Mouse (Mus musculus): ENCODE results near the gene Bcl2. TPM values are rescaled to one million over a fixed set of nuclear protein-coding genes. Genes with fewer than 3 reads are reported as not detected.

Bcl2 gene
- polyA plus RNA-seq, 1 experiment from 2014 or later: 8.3 TPM

GRCm38 (mm10) chr1:106627241-106627640 lies 86.8 kb downstream of the Bcl2 start:
- H3K4me3 ChIP-seq: no peak overlapping the region
- no peak for DNase-seq (ENCODE audit: low spot score)
- peaks cover 29% of the 10 kb centered on the region for H3K4me1 ChIP-seq (replicated peaks)
- H3K9me3 ChIP-seq: no peaks in the 10 kb centered on the region
- H3K36me3 ChIP-seq: no peaks in the 10 kb centered on the region
- H3K27ac ChIP-seq: no peak overlapping the region
- no peaks in the 10 kb centered on the region for H3K27me3 ChIP-seq (ENCODE audit: insufficient read depth, poor library complexity, severe bottlenecking)
- 70% methylated on average over 5 of the region's 5 CpGs for WGBS

DNA sequence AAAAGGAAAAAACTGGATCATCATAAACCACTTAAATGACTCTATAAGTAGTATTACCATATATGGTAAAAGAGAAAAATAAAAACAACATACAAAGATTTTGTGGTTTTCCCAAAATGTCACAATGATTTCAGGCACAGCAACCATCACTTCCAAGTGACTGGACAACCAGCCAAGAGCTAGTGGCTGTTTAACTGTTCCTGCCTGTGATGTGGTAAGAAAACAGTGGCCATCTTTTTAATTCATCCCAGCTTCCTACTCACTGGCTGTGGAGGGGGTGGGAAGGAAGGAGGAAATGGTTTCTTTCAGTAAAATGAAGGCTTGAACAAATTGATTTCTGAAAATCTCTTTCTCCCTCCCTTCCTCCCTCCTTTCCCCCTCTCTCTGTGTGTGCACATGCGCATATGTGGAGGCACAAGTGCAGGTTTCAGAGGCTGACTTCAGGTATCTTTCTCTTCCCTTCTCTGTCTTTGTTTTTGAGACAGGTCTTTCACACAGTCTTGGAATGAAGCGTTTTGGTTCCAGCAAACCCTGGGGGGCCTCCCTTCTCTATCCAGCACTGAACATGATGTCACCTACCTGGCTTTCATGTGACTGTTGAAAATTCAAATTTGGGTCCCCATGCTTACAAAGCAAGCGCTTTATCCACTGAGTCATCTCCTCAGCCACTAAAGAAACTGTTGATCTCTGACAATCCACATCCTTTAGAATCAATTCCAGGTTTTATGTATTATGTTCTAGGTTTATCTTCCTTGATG lies 93.7 kb downstream of the Bcl2 start:
- H3K4me1 ChIP-seq (replicated peaks): no peaks in the 10 kb centered on the region
- H3K4me3 ChIP-seq: no peak overlapping the region
- H3K27ac ChIP-seq: no peak overlapping the region
- H3K9me3 ChIP-seq: no peaks in the 10 kb centered on the region
- no peaks in the 10 kb centered on the region for H3K27me3 ChIP-seq (ENCODE audit: insufficient read depth, poor library complexity, severe bottlenecking)
- no peak for DNase-seq (ENCODE audit: low spot score)
- 80% methylated on average over 3 of the region's 3 CpGs for WGBS
- H3K36me3 ChIP-seq: no peaks in the 10 kb centered on the region

DNA sequence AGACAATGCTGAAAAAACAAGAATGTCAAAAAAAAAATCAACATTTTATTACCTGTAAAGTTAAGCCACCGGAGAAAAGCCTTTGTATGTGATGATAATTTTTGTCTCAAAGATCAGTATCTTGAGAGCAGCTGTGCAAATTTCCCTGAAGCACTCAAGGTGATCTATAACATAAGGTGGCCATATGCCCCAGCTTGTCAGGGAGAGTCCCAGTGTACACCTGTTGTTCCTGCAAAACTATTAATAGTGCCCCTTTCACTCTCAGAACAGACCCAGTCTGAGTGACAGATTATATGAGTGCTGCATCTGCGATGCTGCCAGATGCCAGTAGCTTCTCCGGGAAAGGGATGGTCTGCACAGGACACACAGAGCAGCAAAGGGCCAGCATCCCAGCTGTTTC lies 95.3 kb downstream of the Bcl2 start:
- no peaks in the 10 kb centered on the region for H3K36me3 ChIP-seq

GRCm38 (mm10) chr1:106616955-106617354 lies 97.1 kb downstream of the Bcl2 start:
- Histone ChIP-seq H3K4me3 (no peak overlapping the region), H3K27me3 (ENCODE audit: insufficient read depth, poor library complexity, severe bottlenecking) (no peaks in the 10 kb centered on the region), H3K36me3 (no peaks in the 10 kb centered on the region), H3K27ac (no peak overlapping the region), H3K4me1 (replicated peaks) (no peaks in the 10 kb centered on the region), H3K9me3 (no peaks in the 10 kb centered on the region)
- no peak for DNase-seq (ENCODE audit: low spot score)
- 85% methylated on average over 5 of the region's 5 CpGs for WGBS

More for the DNA sequence above, 95.3 kb downstream of the Bcl2 start:
- no peaks in the 10 kb centered on the region for H3K9me3 ChIP-seq
- DNase-seq (ENCODE audit: low spot score): no peak
- WGBS: 88% methylated on average over 3 of the region's 3 CpGs
- no peaks in the 10 kb centered on the region for H3K27me3 ChIP-seq (ENCODE audit: insufficient read depth, poor library complexity, severe bottlenecking)
- no peaks in the 10 kb centered on the region for H3K4me1 ChIP-seq (replicated peaks)
- H3K27ac ChIP-seq: no peak overlapping the region
- H3K4me3 ChIP-seq: no peak overlapping the region

GRCm38 (mm10) chr1:106613371-106613770 lies 100.7 kb downstream of the Bcl2 start:
- Histone ChIP-seq H3K36me3 (no peaks in the 10 kb centered on the region), H3K9me3 (no peaks in the 10 kb centered on the region)
- 81% methylated on average over 5 of the region's 5 CpGs for WGBS

DNA sequence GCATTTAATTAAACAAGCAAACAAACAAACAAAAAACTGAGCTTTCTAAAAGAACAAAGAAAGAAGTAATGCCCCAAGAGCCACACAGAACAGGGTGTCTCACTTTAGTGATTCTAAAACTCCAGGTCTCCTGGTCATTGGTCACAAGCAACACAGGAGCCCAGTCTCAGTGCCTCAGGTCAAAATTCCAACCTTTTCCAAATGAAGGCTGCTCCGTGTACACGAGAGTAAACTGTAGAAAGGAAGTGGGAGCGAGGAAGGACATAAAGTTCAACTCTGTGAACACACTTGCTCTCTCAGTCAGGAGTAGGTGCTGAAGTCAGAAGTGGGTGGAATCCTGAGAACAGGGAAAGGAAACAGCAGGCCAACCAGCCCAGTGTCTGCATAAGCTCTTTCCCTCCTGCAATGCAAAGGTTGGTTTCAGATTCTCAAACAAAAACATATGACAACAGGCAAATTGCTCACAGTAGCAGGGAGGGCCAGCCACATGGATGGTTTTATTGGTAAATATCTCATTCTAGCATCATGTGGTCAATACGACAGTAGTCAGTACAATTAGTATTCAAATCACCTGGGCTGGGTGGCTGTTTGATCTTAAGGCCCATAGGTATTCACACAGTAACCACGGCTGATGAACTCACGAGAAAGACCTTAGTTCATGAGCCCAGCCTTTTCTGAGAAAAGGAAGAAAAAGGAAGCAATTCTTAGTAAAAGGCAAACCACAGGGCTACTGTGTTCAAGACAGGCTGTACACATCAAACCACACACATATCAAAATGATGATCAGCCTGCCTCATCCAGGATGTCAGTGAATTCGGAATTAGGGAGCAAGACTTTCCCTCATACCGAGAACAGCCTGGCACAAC lies 101.7 kb downstream of the Bcl2 start:
- Histone ChIP-seq H3K27ac (no peak overlapping the region), H3K36me3 (no peaks in the 10 kb centered on the region), H3K9me3 (no peaks in the 10 kb centered on the region), H3K4me3 (no peak overlapping the region), H3K4me1 (replicated peaks) (0 out of 2 replicates have a peak, but pooled peaks cover 3% of the 10 kb centered on the region), H3K27me3 (ENCODE audit: insufficient read depth, poor library complexity, severe bottlenecking) (no peaks in the 10 kb centered on the region)
- no peak for DNase-seq (ENCODE audit: low spot score)
- WGBS: 85% methylated on average over 8 of the region's 8 CpGs

More at GRCm38 (mm10) chr1:106613371-106613770, 100.7 kb downstream of the Bcl2 start:
- no peak for DNase-seq (ENCODE audit: low spot score)
- H3K27me3 ChIP-seq (ENCODE audit: insufficient read depth, poor library complexity, severe bottlenecking): no peaks in the 10 kb centered on the region
- 0 out of 2 replicates have a peak, but pooled peaks cover 3% of the 10 kb centered on the region for H3K4me1 ChIP-seq (replicated peaks)
- H3K27ac ChIP-seq: no peak overlapping the region
- H3K4me3 ChIP-seq: no peak overlapping the region

DNA sequence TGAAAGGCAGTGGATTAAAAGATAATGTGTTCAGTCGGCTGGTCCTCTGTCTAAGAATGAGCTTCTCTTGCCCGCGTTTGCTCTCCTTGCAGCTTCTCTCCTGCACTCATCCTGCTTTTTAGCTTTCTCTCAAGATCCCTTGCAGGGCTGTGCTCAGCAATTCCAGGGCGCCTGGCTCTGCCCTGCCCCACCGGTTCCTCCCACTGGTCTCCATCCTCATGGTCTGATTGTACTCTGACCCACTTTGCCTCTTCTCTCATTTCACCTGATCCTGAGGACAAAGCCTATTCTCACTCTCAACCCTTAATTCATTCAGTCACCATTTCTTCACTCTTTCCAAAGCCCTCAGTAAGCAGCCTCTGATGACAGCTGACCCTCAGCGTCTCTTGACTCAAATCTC lies 102.8 kb downstream of the Bcl2 start:
- 0 out of 2 replicates have a peak, but pooled peaks cover 3% of the 10 kb centered on the region for H3K4me1 ChIP-seq (replicated peaks)
- no peaks in the 10 kb centered on the region for H3K9me3 ChIP-seq
- no peak overlapping the region for H3K4me3 ChIP-seq
- no peaks in the 10 kb centered on the region for H3K36me3 ChIP-seq
- DNase-seq (ENCODE audit: low spot score): no peak
- no peak overlapping the region for H3K27ac ChIP-seq
- no peaks in the 10 kb centered on the region for H3K27me3 ChIP-seq (ENCODE audit: insufficient read depth, poor library complexity, severe bottlenecking)
- 85% methylated on average over 6 of the region's 6 CpGs for WGBS

DNA sequence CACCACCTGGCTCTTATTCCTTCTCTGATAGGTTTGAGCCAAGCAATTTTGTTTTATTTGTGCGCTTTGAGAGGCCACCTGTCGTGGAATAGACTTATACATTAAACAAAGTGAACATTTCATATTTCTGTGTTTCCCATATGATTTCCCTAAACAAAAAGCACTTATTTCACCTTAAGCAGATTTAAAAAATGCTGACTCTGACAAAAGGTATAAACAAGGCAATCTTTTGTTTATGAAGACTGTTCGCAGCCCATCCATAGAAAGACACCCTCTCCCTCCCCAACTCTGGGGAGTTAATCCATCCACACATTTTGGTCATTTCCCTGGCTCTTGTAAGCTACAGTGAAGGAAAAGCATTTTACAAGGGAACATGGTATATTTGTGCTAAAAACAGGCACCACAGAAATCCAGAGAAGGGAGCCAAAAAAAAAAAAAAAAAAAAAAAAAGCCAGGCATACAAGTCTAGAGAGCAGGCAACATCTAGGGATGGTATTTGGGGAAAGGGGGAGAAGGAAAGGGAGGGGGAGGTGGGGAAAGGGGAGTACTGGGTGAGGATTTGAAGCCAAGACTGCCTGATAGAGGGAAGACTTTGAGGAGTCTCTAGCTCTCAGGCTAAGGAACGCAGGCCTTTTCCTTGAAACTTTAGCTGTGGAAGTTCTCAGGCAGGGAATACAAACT lies 105.8 kb downstream of the Bcl2 start:
- Histone ChIP-seq H3K4me3 (no peak overlapping the region), H3K4me1 (replicated peaks) (peaks cover 11% of the 10 kb centered on the region), H3K27me3 (ENCODE audit: insufficient read depth, poor library complexity, severe bottlenecking) (no peaks in the 10 kb centered on the region), H3K36me3 (no peaks in the 10 kb centered on the region), H3K27ac (no peak overlapping the region), H3K9me3 (no peaks in the 10 kb centered on the region)
- no peak for DNase-seq (ENCODE audit: low spot score)
- 92% methylated on average over 4 of the region's 4 CpGs for WGBS

- Histone ChIP-seq H3K4me3 (no peak overlapping the region), H3K27me3 (ENCODE audit: insufficient read depth, poor library complexity, severe bottlenecking) (no peaks in the 10 kb centered on the region), H3K36me3 (no peaks in the 10 kb centered on the region), H3K4me1 (replicated peaks) (peaks cover 19% of the 10 kb centered on the region), H3K9me3 (no peaks in the 10 kb centered on the region), H3K27ac (no peak overlapping the region)
- WGBS: 94% methylated on average over 5 of the region's 5 CpGs
- DNase-seq (ENCODE audit: low spot score): no peak
Measured at GRCm38 (mm10) chr1:106606951-106607350, 107.1 kb downstream of the Bcl2 start.

DNA sequence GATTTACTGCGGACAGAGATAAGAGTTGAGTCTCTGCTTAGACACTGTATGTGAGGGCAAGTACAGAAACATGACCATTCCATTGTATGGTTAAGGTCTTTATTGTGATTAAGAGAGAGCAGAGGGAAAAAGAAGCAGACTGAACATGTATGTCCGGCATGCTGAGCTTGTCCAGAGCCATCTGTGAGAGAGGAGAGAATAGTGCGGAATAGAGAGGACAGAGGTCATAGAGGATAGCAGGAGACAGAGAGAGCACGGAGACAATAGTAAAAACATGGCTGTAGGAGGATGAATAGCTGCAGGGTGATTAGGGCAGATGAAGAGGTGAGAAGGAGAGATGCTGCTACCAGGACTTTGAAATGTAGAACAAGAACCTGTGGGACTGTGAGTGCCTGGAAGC lies 110.7 kb downstream of the Bcl2 start:
- peaks cover 16% of the 10 kb centered on the region for H3K4me1 ChIP-seq (replicated peaks)
- H3K9me3 ChIP-seq: no peaks in the 10 kb centered on the region
- no peak for DNase-seq (ENCODE audit: low spot score)
- no peaks in the 10 kb centered on the region for H3K36me3 ChIP-seq
- no peak overlapping the region for H3K4me3 ChIP-seq
- 48% methylated on average over 4 of the region's 4 CpGs for WGBS
- H3K27me3 ChIP-seq (ENCODE audit: insufficient read depth, poor library complexity, severe bottlenecking): no peaks in the 10 kb centered on the region
- peak overlapping the region; percentile 64 for H3K27ac ChIP-seq

DNA sequence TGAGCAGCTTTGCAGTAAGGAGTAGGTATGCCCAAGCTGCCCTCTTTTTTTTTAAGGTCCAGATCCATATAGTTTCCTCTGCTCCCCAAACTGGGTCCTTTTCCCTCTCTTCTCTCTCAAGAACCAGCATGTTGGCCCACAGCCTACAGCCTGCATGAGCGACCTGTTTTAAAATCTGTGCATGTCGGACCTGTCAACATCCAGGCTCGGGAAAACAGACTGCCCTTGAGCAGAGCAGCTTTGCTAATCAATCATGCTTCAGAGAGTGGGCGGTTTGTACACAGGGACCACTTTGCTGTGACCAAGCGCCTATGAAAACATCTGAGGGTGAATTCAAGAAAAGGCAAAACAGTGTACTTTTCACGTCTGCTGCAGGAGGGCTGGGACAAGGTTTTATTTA lies 111.1 kb downstream of the Bcl2 start:
- peak overlapping the region; percentile 64 for H3K27ac ChIP-seq
- no peaks in the 10 kb centered on the region for H3K27me3 ChIP-seq (ENCODE audit: insufficient read depth, poor library complexity, severe bottlenecking)
- peaks cover 16% of the 10 kb centered on the region for H3K4me1 ChIP-seq (replicated peaks)
- DNase-seq (ENCODE audit: low spot score): peak; percentile 13
- H3K9me3 ChIP-seq: no peaks in the 10 kb centered on the region
- H3K36me3 ChIP-seq: no peaks in the 10 kb centered on the region
- no peak overlapping the region for H3K4me3 ChIP-seq
- WGBS: 35% methylated on average over 6 of the region's 6 CpGs

DNA sequence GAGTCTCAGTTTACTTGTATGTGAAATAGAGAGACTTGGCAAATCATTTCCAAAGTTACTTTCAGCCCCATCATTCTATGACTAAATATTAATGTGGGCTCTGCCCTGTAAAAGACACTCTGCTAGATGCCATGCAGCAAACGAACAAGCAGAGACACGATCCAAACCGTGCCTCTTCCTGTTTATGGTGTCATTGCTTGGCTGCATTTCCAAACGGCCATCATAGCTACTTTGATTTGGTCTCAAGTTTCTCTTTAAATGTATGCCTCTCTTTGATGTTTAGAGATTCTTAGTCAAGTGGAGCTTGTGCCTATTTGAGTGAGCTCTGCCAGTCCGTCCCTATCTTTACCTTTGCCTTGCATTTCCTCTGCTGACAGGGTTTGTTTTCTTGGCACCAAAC lies 111.5 kb downstream of the Bcl2 start:
- Histone ChIP-seq H3K27ac (peak overlapping the region; percentile 64; the same call in 1 of the 2 replicates), H3K4me3 (no peak overlapping the region), H3K36me3 (no peaks in the 10 kb centered on the region), H3K4me1 (replicated peaks) (peaks cover 16% of the 10 kb centered on the region), H3K9me3 (no peaks in the 10 kb centered on the region), H3K27me3 (ENCODE audit: insufficient read depth, poor library complexity, severe bottlenecking) (no peaks in the 10 kb centered on the region)
- 68% methylated on average over 5 of the region's 5 CpGs for WGBS
- no peak for DNase-seq (ENCODE audit: low spot score)

Measured in hindbrain, embryonic 10.5 days (tissue).